Mouse (Mus musculus): Measurements from ENCODE around the gene Irf2bpl. TPM values are rescaled to one million over a fixed set of nuclear protein-coding genes. Genes with fewer than 3 reads are reported as not detected.

Gene Irf2bpl
- polyA plus RNA-seq, 1 experiment from 2014 or later: 18.2 TPM

GRCm38 (mm10) chr12:86916796-86917573 is 32.4 kb upstream of the Irf2bpl start:
- Histone ChIP-seq H3K36me3 (ENCODE audit: control insufficient read depth, insufficient read depth, low read length) (no peaks in the 10 kb centered on the region), H3K4me3 (ENCODE audit: low read depth, low read length) (no peak overlapping the region), H3K9me3 (ENCODE audit: control insufficient read depth, low read depth, low read length) (no peaks in the 10 kb centered on the region), H3K4me2 (replicated peaks; ENCODE audit: low read depth, low read length) (no peak overlapping the region), H3K9ac (replicated peaks; ENCODE audit: low read depth, low read length) (no peak overlapping the region), H3K4me1 (ENCODE audit: control insufficient read depth, insufficient read depth, low read length) (peaks cover 13% of the 10 kb centered on the region), H3K27me3 (ENCODE audit: control insufficient read depth, insufficient read depth, low read length) (no peaks in the 10 kb centered on the region), H3K27ac (ENCODE audit: low read length) (no peak overlapping the region)
- ATAC-seq (ENCODE audit: insufficient number of reproducible peaks, insufficient read depth, low FRiP score, low read depth): no peak
- 80% methylated on average over 7 of the region's 7 CpGs for WGBS

DNA sequence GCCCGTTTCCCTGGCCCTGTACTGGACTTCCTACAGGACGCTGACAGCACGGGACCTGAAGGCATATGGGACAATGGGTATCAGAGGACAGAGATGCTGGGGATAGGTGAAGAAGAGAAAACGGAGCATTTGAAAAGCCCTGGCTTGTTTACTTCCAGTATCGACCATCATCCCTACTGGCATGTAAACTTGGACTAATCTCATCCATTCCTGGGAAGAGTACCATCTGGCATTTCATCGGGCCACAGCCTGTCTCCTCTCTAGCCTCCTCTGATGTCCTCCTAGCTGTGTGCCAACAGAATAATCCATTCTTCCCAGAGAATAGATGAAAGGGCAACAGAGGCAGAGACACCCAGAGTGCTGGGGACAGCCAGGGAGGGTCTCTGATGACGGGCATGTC is 31.0 kb upstream of the Irf2bpl start:
- Histone ChIP-seq H3K27me3 (ENCODE audit: control insufficient read depth, insufficient read depth, low read length) (no peaks in the 10 kb centered on the region), H3K9me3 (ENCODE audit: control insufficient read depth, low read depth, low read length) (no peaks in the 10 kb centered on the region), H3K27ac (ENCODE audit: low read length) (no peak overlapping the region), H3K36me3 (ENCODE audit: control insufficient read depth, insufficient read depth, low read length) (no peaks in the 10 kb centered on the region), H3K4me2 (replicated peaks; ENCODE audit: low read depth, low read length) (no peak overlapping the region), H3K9ac (replicated peaks; ENCODE audit: low read depth, low read length) (no peak overlapping the region), H3K4me3 (ENCODE audit: low read depth, low read length) (no peak overlapping the region), H3K4me1 (ENCODE audit: control insufficient read depth, insufficient read depth, low read length) (peaks cover 15% of the 10 kb centered on the region)
- no peak for ATAC-seq (ENCODE audit: insufficient number of reproducible peaks, insufficient read depth, low FRiP score, low read depth)
- WGBS: 61% methylated on average over 7 of the region's 7 CpGs

DNA sequence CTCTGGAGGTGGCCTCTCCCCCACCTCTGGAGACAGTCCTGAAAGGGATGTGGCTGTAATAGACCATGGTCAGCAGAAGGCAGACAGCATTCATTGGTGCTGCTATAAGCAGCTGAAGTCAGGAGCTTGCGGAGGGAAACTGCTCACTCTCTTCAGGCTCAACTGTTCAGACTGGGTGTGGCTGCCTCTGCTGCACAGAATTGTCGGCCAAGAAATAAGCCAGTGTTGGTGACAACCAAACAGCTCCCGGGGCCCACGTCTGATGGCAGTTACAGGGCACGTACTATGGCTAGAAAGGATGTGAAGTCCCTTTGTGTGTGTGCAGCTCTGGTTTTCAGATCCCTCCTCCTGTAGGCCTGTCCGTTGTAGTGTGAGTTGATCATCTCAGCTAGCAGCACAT is 30.2 kb upstream of the Irf2bpl start:
- Histone ChIP-seq H3K4me2 (replicated peaks; ENCODE audit: low read depth, low read length) (no peak overlapping the region), H3K4me3 (ENCODE audit: low read depth, low read length) (no peak overlapping the region), H3K27ac (ENCODE audit: low read length) (no peak overlapping the region; the same call in 1 of the 2 replicates), H3K4me1 (ENCODE audit: control insufficient read depth, insufficient read depth, low read length) (peaks cover 15% of the 10 kb centered on the region), H3K36me3 (ENCODE audit: control insufficient read depth, insufficient read depth, low read length) (no peaks in the 10 kb centered on the region), H3K27me3 (ENCODE audit: control insufficient read depth, insufficient read depth, low read length) (no peaks in the 10 kb centered on the region), H3K9me3 (ENCODE audit: control insufficient read depth, low read depth, low read length) (no peaks in the 10 kb centered on the region), H3K9ac (replicated peaks; ENCODE audit: low read depth, low read length) (no peak overlapping the region)
- 61% methylated on average over 6 of the region's 6 CpGs for WGBS
- ATAC-seq (ENCODE audit: insufficient number of reproducible peaks, insufficient read depth, low FRiP score, low read depth): no peak

DNA sequence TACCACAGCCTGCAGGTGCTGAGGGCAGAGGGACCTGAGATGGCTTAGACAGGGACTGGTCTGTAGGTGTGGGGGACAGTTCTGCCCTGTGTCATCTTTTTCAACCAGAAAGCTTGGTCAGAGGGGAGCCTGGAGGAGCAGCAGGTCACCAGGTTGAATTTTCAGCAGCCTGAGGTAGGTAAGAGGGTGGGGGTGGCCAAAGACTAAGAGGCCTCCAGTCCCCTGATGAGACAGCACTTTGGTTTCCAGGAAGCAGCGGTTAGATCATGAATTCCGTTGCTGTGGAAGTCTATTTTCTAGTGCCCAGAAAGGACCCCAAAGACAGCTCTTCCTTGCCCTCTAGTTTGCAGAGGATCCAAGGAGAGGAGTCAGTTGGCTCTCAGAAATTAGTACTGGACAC is 29.8 kb upstream of the Irf2bpl start:
- no peaks in the 10 kb centered on the region for H3K27me3 ChIP-seq (ENCODE audit: control insufficient read depth, insufficient read depth, low read length)
- H3K4me2 ChIP-seq (replicated peaks; ENCODE audit: low read depth, low read length): no peak overlapping the region
- peaks cover 15% of the 10 kb centered on the region for H3K4me1 ChIP-seq (ENCODE audit: control insufficient read depth, insufficient read depth, low read length)
- no peaks in the 10 kb centered on the region for H3K9me3 ChIP-seq (ENCODE audit: control insufficient read depth, low read depth, low read length)
- WGBS: 63% methylated on average over 2 of the region's 2 CpGs
- H3K36me3 ChIP-seq (ENCODE audit: control insufficient read depth, insufficient read depth, low read length): no peaks in the 10 kb centered on the region
- no peak overlapping the region for H3K9ac ChIP-seq (replicated peaks; ENCODE audit: low read depth, low read length)
- H3K4me3 ChIP-seq (ENCODE audit: low read depth, low read length): no peak overlapping the region
- H3K27ac ChIP-seq (ENCODE audit: low read length): no peak overlapping the region; the same call in 1 of the 2 replicates
- ATAC-seq (ENCODE audit: insufficient number of reproducible peaks, insufficient read depth, low FRiP score, low read depth): no peak

GRCm38 (mm10) chr12:86912335-86913093 is 27.9 kb upstream of the Irf2bpl start:
- 8% methylated on average over 22 of the region's 22 CpGs for WGBS
- Histone ChIP-seq H3K9me3 (ENCODE audit: control insufficient read depth, low read depth, low read length) (no peaks in the 10 kb centered on the region), H3K4me1 (ENCODE audit: control insufficient read depth, insufficient read depth, low read length) (peaks cover 6% of the 10 kb centered on the region; the same call in 1 of the 2 replicates), H3K4me2 (replicated peaks; ENCODE audit: low read depth, low read length) (0 out of 2 replicates have a peak overlapping the region, but pooled peaks have one; percentile 7), H3K27me3 (ENCODE audit: control insufficient read depth, insufficient read depth, low read length) (no peaks in the 10 kb centered on the region), H3K36me3 (ENCODE audit: control insufficient read depth, insufficient read depth, low read length) (no peaks in the 10 kb centered on the region), H3K27ac (ENCODE audit: low read length) (no peak overlapping the region; the same call in 1 of the 2 replicates), H3K4me3 (ENCODE audit: low read depth, low read length) (no peak overlapping the region), H3K9ac (replicated peaks; ENCODE audit: low read depth, low read length) (no peak overlapping the region)
- no peak for ATAC-seq (ENCODE audit: insufficient number of reproducible peaks, insufficient read depth, low FRiP score, low read depth)

GRCm38 (mm10) chr12:86911482-86911931 is 26.9 kb upstream of the Irf2bpl start:
- peaks cover 6% of the 10 kb centered on the region; the same call in 1 of the 2 replicates for H3K4me1 ChIP-seq (ENCODE audit: control insufficient read depth, insufficient read depth, low read length)
- no peak overlapping the region for H3K27ac ChIP-seq (ENCODE audit: low read length)
- no peaks in the 10 kb centered on the region for H3K36me3 ChIP-seq (ENCODE audit: control insufficient read depth, insufficient read depth, low read length)
- no peak overlapping the region for H3K4me2 ChIP-seq (replicated peaks; ENCODE audit: low read depth, low read length)
- no peak overlapping the region for H3K9ac ChIP-seq (replicated peaks; ENCODE audit: low read depth, low read length)
- no peaks in the 10 kb centered on the region for H3K27me3 ChIP-seq (ENCODE audit: control insufficient read depth, insufficient read depth, low read length)
- WGBS: 63% methylated on average over 10 of the region's 10 CpGs
- no peak overlapping the region for H3K4me3 ChIP-seq (ENCODE audit: low read depth, low read length)
- no peak for ATAC-seq (ENCODE audit: insufficient number of reproducible peaks, insufficient read depth, low FRiP score, low read depth)
- no peaks in the 10 kb centered on the region for H3K9me3 ChIP-seq (ENCODE audit: control insufficient read depth, low read depth, low read length)

GRCm38 (mm10) chr12:86906395-86906794 is 21.8 kb upstream of the Irf2bpl start:
- Histone ChIP-seq H3K27me3 (ENCODE audit: control insufficient read depth, insufficient read depth, low read length) (no peaks in the 10 kb centered on the region), H3K27ac (ENCODE audit: low read length) (no peak overlapping the region), H3K4me3 (ENCODE audit: low read depth, low read length) (no peak overlapping the region), H3K4me2 (replicated peaks; ENCODE audit: low read depth, low read length) (no peak overlapping the region), H3K9ac (replicated peaks; ENCODE audit: low read depth, low read length) (no peak overlapping the region), H3K36me3 (ENCODE audit: control insufficient read depth, insufficient read depth, low read length) (no peaks in the 10 kb centered on the region), H3K4me1 (ENCODE audit: control insufficient read depth, insufficient read depth, low read length) (no peaks in the 10 kb centered on the region), H3K9me3 (ENCODE audit: control insufficient read depth, low read depth, low read length) (no peaks in the 10 kb centered on the region)
- WGBS: 2% methylated on average over 15 of the region's 15 CpGs
- ATAC-seq (ENCODE audit: insufficient number of reproducible peaks, insufficient read depth, low FRiP score, low read depth): peak; percentile 43; the same call in 1 of the 2 replicates

DNA sequence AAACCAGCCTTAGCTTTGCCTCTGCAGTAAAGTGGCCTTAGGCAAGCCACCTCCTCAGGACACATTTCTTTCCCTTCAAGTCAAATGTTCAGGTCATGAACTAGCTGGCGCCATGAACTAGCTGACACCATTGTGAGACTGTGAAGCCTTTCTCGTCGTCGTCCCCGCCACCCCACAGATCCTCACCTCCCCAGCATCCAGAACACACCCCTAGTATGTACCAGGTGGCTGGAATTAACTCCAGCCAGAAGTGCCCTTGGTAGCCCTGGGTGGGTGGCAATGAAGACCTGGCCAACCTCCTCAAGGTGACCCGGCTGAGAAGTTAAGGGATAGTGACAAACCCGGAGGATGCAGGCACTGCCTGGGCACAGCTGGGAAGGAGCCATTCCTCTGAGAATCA is 21.3 kb upstream of the Irf2bpl start:
- 61% methylated on average over 7 of the region's 7 CpGs for WGBS
- Histone ChIP-seq H3K27ac (ENCODE audit: low read length) (no peak overlapping the region), H3K4me2 (replicated peaks; ENCODE audit: low read depth, low read length) (no peak overlapping the region), H3K9me3 (ENCODE audit: control insufficient read depth, low read depth, low read length) (no peaks in the 10 kb centered on the region), H3K27me3 (ENCODE audit: control insufficient read depth, insufficient read depth, low read length) (no peaks in the 10 kb centered on the region), H3K9ac (replicated peaks; ENCODE audit: low read depth, low read length) (no peak overlapping the region), H3K4me1 (ENCODE audit: control insufficient read depth, insufficient read depth, low read length) (0 out of 2 replicates have a peak, but pooled peaks cover 2% of the 10 kb centered on the region), H3K36me3 (ENCODE audit: control insufficient read depth, insufficient read depth, low read length) (no peaks in the 10 kb centered on the region), H3K4me3 (ENCODE audit: low read depth, low read length) (no peak overlapping the region)
- peak; percentile 18; the same call in 1 of the 2 replicates for ATAC-seq (ENCODE audit: insufficient number of reproducible peaks, insufficient read depth, low FRiP score, low read depth)
